Mouse (Mus musculus) layer of hippocampus, adult 2 months (tissue): ENCODE data around the gene Psmd10. TPM values are rescaled to one million over a fixed set of nuclear protein-coding genes. Genes with fewer than 3 reads are reported as not detected.

Experiments used
- DNase-seq, 2 experiments: peaks; one replicate each; pipeline ENCODE4 v3.0.0; 2022; ENCODE audit warnings: low spot score in 2 of 2
- H3K27ac ChIP-seq: fragments of 200-600 bp; 2 replicates; pipeline ENCODE4 v1.8.1; 2022
- H3K4me3 ChIP-seq: fragments of 200-600 bp; 2 replicates; pipeline ENCODE4 v1.8.1; 2022; ENCODE audit warnings: mild to moderate bottlenecking
- CTCF ChIP-seq: fragments of 200-600 bp; conservative IDR thresholded peaks from 2 replicates; pipeline ENCODE4 v1.8.1; 2022; ENCODE audit warnings: antibody characterized with exemption, mild to moderate bottlenecking, moderate library complexity
- total RNA-seq, 2 experiments: library from RNA; stranded (reverse); gene quantifications; 2 replicates each; pipeline ENCODE4 v1.2.3; 2021

The Psmd10 gene
- total RNA-seq, 2 experiments from 2014 or later: 19.5 to 22.3 TPM

DNA sequence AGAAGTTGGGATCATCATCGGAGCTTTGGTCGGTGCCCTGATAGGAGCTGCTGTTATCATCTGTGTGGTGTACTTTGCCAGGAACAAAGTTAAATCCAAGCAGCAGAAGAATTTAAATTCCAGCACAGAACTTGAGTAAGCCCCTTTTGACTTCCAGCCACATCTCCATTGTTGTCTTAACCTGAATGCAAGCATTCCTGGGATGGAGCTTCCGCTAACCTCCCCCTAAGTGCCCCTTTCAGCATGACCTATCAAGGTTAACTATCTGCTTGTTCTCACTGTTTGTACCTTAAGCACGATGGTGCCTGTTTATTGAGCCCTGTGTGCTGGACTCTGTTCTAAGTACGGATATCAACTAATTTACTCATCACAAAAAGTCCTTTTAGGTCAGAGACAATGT lies 20.3 kb downstream of the Psmd10 start:
- Histone ChIP-seq H3K4me3 (no peak overlapping the region), H3K27ac (no peak overlapping the region)
- DNase-seq: no peak
- no peak for TF ChIP-seq CTCF

DNA sequence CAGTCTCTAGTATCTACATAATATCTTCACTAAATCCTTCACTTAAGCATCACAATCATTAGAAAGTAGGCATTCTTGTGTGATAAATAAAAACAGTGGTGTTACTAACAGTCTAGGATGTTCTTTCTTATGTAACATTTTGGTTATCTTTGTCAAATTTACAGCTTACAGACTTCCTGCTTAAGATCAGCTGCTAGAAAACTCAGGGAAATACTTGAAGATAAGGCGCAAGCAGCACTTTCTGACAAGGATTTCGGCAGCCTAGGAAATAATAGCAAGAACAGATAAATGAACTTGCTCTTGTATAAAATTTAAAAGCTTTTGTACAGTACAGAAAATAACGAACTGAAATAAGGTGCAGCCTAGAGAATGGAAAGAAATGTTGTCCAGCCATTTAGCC lies 23.3 kb downstream of the Psmd10 start:
- DNase-seq: no peak
- Histone ChIP-seq H3K4me3 (no peak overlapping the region), H3K27ac (no peak overlapping the region)
- no peak for TF ChIP-seq CTCF

DNA sequence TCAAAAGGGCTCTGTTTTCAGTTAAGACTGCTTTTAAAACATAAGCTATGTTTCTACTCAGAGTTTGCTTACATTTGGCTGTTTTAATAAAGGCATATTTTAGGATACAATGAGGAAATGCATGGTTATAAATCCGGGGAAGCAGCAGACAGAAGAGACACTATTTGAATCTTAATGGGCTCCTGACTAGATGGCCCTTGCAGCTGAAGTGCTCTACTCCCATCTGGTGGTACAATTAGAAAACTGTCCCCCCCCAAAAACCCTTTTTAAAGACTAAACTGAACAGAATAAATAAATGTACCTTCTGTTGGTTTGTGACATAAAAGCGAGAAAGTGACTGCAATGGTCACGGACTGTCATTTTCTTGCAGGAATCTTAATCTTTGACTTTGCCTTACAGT lies 24.5 kb downstream of the Psmd10 start:
- peak in 1 of 2 experiments; percentile 0 for DNase-seq
- peak; percentile 73 for TF ChIP-seq CTCF
- Histone ChIP-seq H3K4me3 (no peak overlapping the region), H3K27ac (no peak overlapping the region)

DNA sequence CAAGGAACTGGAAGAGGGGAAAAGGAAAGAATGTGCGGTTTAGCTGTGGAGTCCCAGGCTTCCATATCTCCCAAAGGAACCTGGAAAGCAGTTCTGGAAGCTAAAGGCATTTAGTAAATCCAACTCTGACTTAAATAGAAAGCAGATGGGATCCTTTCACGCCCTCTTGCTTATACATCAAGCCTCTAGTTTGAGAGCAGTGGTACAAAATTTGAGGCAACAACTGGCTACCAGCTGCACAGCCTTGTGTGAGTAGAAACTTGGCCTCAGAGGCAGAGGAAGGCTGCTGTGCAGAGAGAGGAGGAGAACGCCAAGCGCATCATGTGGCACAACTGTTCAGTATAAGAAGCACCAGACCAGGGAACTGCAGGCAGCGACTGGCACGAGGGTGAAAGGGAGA lies 35.2 kb downstream of the Psmd10 start:
- Histone ChIP-seq H3K27ac (no peak overlapping the region), H3K4me3 (no peak overlapping the region)
- DNase-seq: no peak
- no peak for TF ChIP-seq CTCF

DNA sequence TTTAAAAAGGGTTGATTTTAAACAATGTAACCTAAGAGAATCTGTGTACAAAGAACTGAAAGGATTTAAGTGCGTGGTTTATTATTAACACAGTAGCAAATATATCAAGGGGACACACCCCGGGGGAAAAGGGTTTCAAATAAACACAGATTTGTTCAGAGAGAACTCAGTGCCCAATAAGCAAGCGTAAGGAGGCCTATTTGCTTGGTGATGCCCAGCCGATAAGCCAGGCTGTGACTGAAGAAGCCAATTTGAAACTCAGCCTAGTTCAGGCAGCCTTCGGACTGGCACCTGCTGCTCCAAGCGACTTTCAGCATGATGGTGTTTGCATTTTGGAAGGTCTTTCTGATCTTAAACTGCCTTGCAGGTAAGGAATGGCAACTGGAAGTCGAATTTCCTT lies 49.2 kb downstream of the Psmd10 start, which contains the start of gene Vsig1:
Gene Vsig1, plus strand, starts transcription at position 249 of the 400 bp plus-strand sequence.
- H3K4me3 ChIP-seq: no peak within 1 kb of the TSS
- H3K27ac ChIP-seq: no peak within 1 kb of the TSS
- no peak for TF ChIP-seq CTCF
- DNase-seq: no peak

DNA sequence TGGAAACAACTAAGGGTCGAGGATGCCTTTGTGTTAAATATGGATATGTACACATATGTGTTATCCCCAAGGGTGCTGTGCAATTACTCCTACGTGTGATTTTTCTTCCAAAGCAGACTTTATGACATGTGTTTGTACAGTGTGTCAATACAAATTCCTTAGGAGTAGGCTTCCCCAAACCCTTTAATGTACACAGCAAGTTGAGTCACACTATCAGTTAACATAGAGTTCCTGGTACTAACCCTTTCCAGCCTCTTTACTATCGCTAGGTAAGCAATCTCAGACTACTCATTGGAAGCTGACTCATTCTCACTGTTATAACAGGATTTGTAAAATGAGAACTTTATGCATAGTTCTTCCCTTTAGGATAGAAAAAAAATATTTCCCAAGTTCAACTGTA lies 53.0 kb downstream of the Psmd10 start:
- DNase-seq: no peak
- TF ChIP-seq CTCF: no peak
- Histone ChIP-seq H3K27ac (no peak overlapping the region), H3K4me3 (no peak overlapping the region)

Other genes with a start within 250 kb of the Psmd10 start
- gene Tex13b, start 143.3 kb downstream of the Psmd10 start, total RNA-seq: not detected
- not detected for gene Vsig1, start 49.1 kb downstream of the Psmd10 start, total RNA-seq
- gene Atg4a, start 179 bp upstream of the Psmd10 start, total RNA-seq: 10 to 100 TPM in 1 of 2 experiments, 1 to 10 TPM in 1; 8.5 to 13.1 TPM